Mouse (Mus musculus): ENCODE measurements at regions not wholly inside any gene's neighbourhood (a gene's known extent, or its start where the extent isn't known, plus 50 kb on each side); places are given as distances from the start of the nearest gene placed in this dataset.

DNA sequence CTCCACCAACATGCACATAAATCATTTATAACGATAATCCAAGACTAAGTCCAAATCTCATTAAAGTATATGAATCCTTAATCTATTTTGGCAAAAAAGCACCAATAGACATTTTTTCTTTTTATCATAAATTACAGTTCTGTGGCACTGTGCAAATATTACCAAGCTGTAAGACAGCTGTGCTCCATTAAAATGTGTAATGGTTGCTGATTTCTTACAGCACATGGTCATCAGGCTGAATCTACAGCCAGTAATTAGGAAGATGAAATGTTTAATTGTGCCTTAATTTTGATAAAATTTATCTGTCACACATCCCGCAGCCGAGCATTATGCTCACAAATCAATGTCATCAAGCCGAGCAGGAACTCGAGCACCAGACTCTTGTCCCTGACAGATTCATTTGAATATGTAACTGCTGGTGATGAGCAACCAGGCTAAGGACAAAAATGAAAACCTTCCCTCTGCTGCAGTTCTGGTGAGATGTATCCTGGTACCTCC, 722.0 kb downstream of the Cypt12 start:
- TF ChIP-seq ZC3H11A (IDR thresholded peaks at IDR 0.05; ENCODE audit: low read depth, low read length) (no peak), CTCF (conservative IDR thresholded peaks at IDR 0.05 in 1 of 2, IDR thresholded peaks at IDR 0.05 in 1 of 2; ENCODE audit: low read depth in 2 of 2, low read length in 2 of 2) (no peak), KAT2A (IDR thresholded peaks at IDR 0.05; ENCODE audit: insufficient replicate concordance, low read length) (no peak)

All from CH12.LX (cell line).